Mouse (Mus musculus) bone marrow, adult 2 months (tissue): ENCODE data around the gene Stk32c. TPM values are rescaled to one million over a fixed set of nuclear protein-coding genes. Genes with fewer than 3 reads are reported as not detected.

ENCODE experiments used
- H3K27ac ChIP-seq: fragments of 200-500 bp; 2 replicates; pipeline ENCODE4 v1.5.1; 2012; ENCODE audit warnings: low read depth, mild to moderate bottlenecking, control low read depth, inconsistent platforms, low read length; ENCODE audit not compliant: control insufficient read depth, poor library complexity, insufficient read depth
- H3K4me1 ChIP-seq: fragments of 200-500 bp; 2 replicates; pipeline ENCODE4 v1.6.1; 2011; ENCODE audit warnings: low read length; ENCODE audit not compliant: control insufficient read depth, insufficient read depth
- H3K4me3 ChIP-seq: fragments of 200-500 bp; replicated peaks from 2 replicates; pipeline ENCODE3; 2011; ENCODE audit warnings: mild to moderate bottlenecking, low read depth, low read length, control low read depth; ENCODE audit not compliant: control insufficient read depth
- CTCF ChIP-seq: fragments of 200-500 bp; IDR thresholded peaks from 2 replicates; pipeline ENCODE4 v1.5.1; 2011; ENCODE audit warnings: low read length, control low read depth; ENCODE audit not compliant: control insufficient read depth, insufficient read depth
- POLR2A ChIP-seq: fragments of 200-500 bp; IDR thresholded peaks from 2 replicates; pipeline ENCODE4 v1.6.1; 2011; ENCODE audit warnings: low read depth, mild to moderate bottlenecking, control low read depth, low read length, borderline replicate concordance; ENCODE audit not compliant: control insufficient read depth
- whole genome bisulfite sequencing: fragments of 180-500 bp; shearing (Covaris S2); methylation state at CpG from one replicate; pipeline ENCODE4 v1.1.7; 2018; 5-methylcytosine and 5-hydroxymethylcytosine counted together
- polyA plus RNA-seq: library from polyadenylated mRNA; stranded (reverse); fragments of >200 nt; gene quantifications from 2 replicates; pipeline ENCODE4 v1.2.4, GENCODE M21; 2011; ENCODE audit warnings: low replicate concordance; ENCODE audit not compliant: missing spikeins, insufficient read depth, insufficient read length

The Stk32c gene
- polyA plus RNA-seq, 1 experiment: 3.2 TPM

DNA sequence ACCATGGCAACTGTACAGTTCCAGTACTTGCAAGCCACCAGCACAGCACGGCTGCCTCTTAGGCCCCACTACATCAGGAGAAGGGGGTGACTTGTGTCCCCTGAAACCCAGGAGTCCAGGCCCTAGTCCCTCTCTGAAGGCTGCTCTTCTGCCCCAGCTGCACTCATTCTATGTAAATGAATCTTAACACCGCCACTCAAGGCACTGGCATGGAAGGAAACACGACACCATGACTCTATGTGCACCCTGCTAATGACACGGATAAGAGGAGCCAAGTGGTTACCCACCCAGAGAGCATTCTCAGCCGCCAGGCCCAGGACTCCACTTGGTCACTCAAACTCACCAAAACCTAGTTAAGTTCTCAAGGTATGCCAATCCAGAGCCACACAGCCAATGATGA is 27.1 kb downstream of the Stk32c start:
- H3K4me1 ChIP-seq: no peaks in the 10 kb centered on the region
- H3K27ac ChIP-seq: no peak overlapping the region
- TF ChIP-seq CTCF: no peak
- no peak for TF ChIP-seq POLR2A
- no peak overlapping the region for H3K4me3 ChIP-seq
- 49% methylated on average over 5 of the region's 5 CpGs for WGBS

DNA sequence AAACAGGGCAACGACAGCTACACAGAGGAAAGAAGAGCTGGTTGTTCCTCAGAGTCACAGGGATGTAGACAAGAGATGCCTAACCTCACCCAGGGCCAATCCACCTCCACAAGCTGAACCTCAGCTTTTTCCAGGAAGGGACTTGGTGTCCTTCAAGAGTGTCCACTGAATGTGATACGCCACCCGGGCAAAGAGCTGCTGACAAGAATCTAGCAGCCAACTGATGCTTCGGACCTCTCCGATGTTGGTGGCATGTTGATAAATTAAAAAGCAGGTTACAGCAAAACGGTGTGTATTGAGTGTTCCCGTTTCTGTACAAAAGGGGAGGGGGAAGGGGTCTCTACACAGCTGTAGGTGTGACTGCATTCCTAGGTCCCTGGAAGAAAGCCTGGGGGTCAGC is 28.3 kb downstream of the Stk32c start:
- H3K27ac ChIP-seq: no peak overlapping the region
- H3K4me1 ChIP-seq: no peaks in the 10 kb centered on the region
- no peak for TF ChIP-seq POLR2A
- TF ChIP-seq CTCF: no peak
- WGBS: 76% methylated on average over 7 of the region's 7 CpGs
- H3K4me3 ChIP-seq: no peak overlapping the region

DNA sequence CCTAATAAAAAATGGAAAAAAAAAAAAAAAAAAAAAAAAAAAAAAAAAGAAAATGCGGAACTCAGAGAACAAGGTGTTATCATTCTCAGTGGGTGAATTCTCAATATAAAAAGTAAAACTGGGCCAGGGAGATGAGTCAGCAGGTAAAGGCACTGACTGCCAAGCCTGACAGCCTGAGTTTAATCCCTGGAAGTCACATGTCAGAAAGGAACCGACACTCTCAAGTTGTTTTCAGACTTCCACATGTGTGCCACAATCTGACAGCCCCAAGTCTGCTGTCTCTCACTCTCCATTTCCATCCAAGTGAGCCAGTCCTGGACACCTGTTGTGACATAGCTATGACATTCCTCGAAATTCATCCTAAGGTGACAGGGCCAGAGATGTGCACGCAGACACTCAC is 28.7 kb downstream of the Stk32c start:
- Histone ChIP-seq H3K4me1 (no peaks in the 10 kb centered on the region), H3K4me3 (no peak overlapping the region), H3K27ac (no peak overlapping the region)
- TF ChIP-seq POLR2A (no peak), CTCF (no peak)
- WGBS: 64% methylated on average over 4 of the region's 4 CpGs

DNA sequence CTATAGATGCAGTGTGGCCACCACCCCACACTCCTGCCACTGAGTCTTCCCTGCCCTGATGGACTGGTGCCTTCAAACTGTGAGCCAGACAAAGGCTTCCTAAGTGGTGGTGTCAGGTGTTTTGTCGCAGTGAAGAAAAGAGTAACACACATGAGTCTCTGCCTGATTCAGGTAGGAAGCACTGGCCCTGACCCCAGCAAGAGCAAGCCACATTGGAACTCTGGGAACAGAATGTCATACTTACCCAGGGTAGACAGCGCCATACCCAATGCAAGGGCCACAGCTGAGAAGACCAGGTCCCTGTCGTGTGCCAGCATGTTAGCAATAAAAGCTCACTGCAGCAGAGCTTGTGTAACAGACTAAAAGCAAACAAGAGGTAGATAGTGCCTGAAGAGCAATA is 33.0 kb downstream of the Stk32c start:
- no peaks in the 10 kb centered on the region for H3K4me1 ChIP-seq
- TF ChIP-seq CTCF (no peak), POLR2A (no peak)
- 76% methylated on average over 3 of the region's 3 CpGs for WGBS
- no peak overlapping the region for H3K4me3 ChIP-seq
- no peak overlapping the region for H3K27ac ChIP-seq

DNA sequence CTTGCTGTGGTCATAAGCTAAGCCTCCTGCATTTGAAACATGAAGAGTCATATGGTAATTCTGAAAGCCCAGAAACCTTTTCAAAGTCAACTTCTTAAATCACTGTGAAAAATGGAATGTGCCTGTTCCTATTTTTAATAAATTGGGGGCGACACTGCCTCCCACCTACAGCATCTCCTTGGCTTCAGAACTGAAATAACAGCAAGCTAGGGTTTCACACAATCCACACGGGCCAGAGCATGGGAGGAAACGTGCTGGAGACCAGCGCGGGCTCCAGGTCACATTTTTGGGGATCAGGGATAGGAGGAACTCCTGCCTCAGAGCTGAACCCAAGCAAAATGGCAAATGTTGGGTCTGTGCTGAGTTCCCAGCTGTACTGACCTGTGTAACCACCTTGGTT is 33.8 kb downstream of the Stk32c start:
- Histone ChIP-seq H3K27ac (no peak overlapping the region), H3K4me1 (no peaks in the 10 kb centered on the region), H3K4me3 (no peak overlapping the region)
- 70% methylated on average over 5 of the region's 5 CpGs for WGBS
- TF ChIP-seq CTCF: no peak
- TF ChIP-seq POLR2A: no peak

DNA sequence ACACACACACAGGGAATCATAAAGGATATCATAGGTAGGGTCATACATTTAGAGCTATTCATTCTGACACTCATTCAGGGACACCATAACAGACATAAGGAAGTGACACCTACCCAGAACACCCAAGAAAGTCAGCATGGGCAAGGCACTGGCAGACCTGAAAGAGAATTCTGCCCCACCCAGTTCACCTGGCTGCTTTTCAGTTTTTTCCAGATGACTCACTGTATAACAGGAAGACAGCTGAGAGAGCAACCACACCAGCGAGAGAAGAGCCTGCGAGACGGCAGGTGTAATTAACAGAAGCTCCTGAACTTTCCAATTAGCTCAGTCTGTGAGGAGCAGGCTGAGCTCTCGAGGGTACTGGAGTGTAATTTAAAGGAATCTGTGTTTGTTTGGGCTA is 44.0 kb downstream of the Stk32c start:
- no peak for TF ChIP-seq CTCF
- Histone ChIP-seq H3K4me3 (no peak overlapping the region), H3K4me1 (no peaks in the 10 kb centered on the region), H3K27ac (no peak overlapping the region)
- 35% methylated on average over 4 of the region's 4 CpGs for WGBS

DNA sequence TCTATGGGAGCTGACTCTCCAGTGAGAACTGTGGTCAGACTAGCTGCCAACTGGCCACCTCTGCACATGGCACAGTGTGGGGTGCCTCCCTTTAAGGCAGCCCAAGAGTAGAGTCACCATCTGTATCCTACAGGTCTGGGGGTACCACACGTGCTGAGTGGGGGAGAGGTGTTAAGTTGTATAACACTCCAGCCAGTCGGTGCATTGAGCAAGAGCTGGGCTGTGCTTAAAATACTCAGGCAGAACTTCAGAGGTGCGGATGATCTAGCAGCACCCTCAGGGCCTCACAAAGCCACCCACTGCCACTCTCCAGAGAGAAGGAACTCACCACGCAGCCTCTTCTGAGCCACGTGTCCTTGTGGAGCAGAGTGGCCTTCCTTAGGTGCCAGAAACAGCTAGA is 48.7 kb downstream of the Stk32c start:
- WGBS: 51% methylated on average over 5 of the region's 5 CpGs
- no peak overlapping the region for H3K4me3 ChIP-seq
- H3K4me1 ChIP-seq: no peaks in the 10 kb centered on the region
- no peak overlapping the region for H3K27ac ChIP-seq
- TF ChIP-seq POLR2A: no peak
- no peak for TF ChIP-seq CTCF

DNA sequence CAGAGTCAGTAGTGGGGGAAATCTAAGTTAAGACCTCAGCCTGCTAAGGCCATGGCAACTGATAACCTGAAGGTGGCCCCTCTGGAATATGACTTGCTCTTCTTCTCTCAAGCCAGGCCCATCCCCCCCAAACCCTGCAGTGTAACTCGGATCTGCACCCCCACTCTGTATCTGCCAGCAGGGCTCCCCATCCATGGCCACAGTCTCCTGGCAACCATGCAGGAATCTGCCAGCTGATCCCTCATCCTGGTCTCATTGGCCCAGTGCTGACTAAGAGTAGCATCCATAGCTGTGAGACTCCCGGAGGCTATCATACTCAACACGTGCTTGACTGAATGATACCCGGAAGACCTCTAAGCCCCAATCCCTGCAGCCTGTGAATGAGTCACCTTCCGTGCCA is 54.2 kb downstream of the Stk32c start:
- Histone ChIP-seq H3K27ac (no peak overlapping the region), H3K4me1 (no peaks in the 10 kb centered on the region; the same call in 1 of the 2 replicates), H3K4me3 (no peak overlapping the region)
- TF ChIP-seq POLR2A: no peak
- TF ChIP-seq CTCF: no peak
- WGBS: 75% methylated on average over 5 of the region's 5 CpGs

DNA sequence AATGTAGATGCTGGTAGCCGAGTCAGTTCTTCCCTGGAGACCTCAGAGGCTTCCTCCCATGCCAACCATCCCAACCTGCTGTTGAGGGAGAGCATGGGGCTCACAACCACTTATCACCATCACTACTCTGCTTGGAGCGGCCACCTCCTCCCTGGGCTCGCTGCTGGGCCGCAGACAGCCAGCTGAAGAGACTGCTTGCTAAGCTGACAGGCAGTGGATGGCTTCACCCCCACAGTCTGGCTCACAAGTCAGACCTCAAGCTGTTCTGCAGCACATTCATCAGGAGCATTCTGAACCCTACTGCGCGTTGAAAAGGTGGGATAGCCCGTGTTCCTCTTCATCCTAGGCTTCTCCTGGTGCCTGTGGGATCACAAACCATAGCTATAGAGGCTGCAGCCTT is 54.6 kb downstream of the Stk32c start:
- TF ChIP-seq POLR2A (no peak), CTCF (no peak)
- H3K27ac ChIP-seq: no peak overlapping the region
- no peaks in the 10 kb centered on the region; the same call in 1 of the 2 replicates for H3K4me1 ChIP-seq
- WGBS: 70% methylated on average over 7 of the region's 7 CpGs
- no peak overlapping the region for H3K4me3 ChIP-seq

DNA sequence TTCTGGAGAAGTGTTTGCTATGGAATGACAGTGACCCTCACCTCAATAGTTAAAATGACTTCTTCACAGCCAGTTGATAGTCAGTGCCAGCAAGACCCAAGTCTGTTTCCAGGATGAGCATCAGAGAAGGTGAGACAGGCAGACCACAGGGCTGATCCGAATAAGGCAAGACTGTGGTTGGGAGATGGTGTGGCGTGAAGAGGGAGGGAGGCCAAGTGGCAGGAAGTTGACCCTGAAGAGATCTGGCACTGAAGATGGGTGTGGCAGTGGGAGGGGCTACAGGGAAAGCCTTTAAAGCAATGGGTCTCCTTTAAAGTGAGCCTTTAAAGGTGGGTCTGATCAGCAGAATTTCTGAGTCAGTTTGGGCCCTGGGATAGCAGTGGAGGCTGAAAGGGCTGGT is 55.6 kb downstream of the Stk32c start:
- H3K27ac ChIP-seq: no peak overlapping the region
- 9% methylated on average over 2 of the region's 2 CpGs for WGBS
- TF ChIP-seq CTCF (no peak), POLR2A (no peak)

More for the DNA sequence above, 55.6 kb downstream of the Stk32c start:
- no peaks in the 10 kb centered on the region; the same call in 1 of the 2 replicates for H3K4me1 ChIP-seq
- no peak overlapping the region for H3K4me3 ChIP-seq
